Mouse (Mus musculus): ENCODE data around the gene Ccdc163.
A peak's percentile ranks its signal among the peaks of the same experiment; 100 is the strongest.

The Ccdc163 gene

GRCm38 (mm10) chr4:116777079-116777478 lies 68.8 kb downstream of the Ccdc163 start:
- no peak for DNase-seq (ENCODE audit: low read depth, low spot score)

DNA sequence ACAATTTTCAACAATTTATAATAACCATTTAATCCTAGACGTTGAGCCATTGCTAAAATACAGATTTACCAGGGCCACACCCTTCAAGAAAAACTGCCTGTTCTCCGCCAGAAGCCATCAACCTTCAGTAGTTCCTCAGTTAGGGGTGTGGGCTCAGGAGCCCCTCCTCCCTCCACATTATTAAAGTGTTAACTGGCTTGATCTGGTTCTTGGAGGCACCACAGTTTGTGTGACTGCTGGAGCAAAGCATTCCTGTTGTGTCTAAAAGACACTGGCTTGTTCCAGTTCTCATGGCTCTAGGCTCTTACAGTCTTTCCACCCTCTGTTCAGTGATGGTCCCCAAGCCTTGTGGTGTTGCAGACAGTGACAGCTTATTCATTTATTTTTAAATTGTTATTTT lies 72.2 kb downstream of the Ccdc163 start:
- no peak for DNase-seq (ENCODE audit: low read depth, low spot score)

DNA sequence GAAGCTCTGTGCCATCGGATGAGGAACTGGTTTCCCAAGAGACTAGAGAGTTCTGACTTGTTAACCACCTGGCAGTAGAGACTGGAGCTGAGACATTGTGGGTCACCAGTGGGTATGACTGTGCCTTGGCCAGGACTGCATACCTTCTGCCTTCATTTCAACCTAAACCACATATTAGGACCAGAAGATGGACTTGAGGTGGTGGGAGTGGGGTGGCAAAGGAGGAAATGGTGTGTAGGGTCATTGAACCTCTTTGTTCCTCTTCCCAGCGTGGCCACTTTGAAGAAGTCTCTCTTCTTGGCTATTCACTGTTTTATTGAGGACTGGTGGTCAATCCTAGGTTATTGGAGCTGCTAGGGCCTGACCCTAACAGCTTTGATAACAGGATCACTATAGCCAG lies 73.1 kb downstream of the Ccdc163 start:
- no peak for DNase-seq (ENCODE audit: low read depth, low spot score)

- no peak for DNase-seq (ENCODE audit: low read depth, low spot score)
Measured at GRCm38 (mm10) chr4:116782171-116782570, 73.9 kb downstream of the Ccdc163 start.

DNA sequence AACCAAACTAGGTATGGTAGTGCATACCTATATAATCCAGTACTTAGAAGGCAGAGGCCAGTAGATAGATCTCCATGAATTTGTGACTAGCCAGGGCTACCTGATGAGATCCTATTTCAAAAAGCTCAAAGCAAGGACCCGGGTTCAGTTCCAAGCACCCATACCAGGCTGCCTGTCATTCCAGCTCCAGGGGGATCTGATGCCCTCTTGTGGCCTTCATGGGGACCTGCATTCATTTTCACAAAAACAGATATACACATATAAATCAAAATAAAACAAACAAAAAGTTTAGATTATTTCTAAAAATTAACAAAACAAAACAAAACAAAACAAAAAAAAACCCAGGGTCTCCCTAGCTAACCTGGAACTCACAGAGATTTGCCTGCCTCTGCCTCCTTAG lies 78.3 kb downstream of the Ccdc163 start:
- no peak for DNase-seq (ENCODE audit: low read depth, low spot score)

GRCm38 (mm10) chr4:116787985-116788760 lies 79.9 kb downstream of the Ccdc163 start:
- no peak for DNase-seq (ENCODE audit: low read depth, low spot score)

DNA sequence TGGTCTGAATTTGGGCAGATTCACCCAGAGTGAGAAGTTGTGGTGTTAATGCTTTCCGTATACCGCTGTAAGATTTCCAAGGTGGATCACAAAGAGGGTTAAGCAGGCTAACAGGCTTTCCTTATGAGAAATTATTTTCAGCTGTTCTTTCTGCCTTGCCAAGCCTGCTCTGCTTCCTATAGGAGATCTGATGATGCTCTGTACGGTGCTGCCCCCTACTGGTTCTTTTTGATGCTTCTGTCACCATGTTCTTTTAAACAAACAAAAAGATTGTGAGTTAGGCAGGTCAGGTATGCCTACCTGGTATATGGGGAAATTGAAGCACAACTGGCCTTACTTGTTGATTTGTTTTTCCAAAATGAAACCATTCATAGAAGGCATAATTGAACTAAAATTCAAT lies 80.6 kb downstream of the Ccdc163 start:
- peak; percentile 82 for DNase-seq (ENCODE audit: low read depth, low spot score)

DNA sequence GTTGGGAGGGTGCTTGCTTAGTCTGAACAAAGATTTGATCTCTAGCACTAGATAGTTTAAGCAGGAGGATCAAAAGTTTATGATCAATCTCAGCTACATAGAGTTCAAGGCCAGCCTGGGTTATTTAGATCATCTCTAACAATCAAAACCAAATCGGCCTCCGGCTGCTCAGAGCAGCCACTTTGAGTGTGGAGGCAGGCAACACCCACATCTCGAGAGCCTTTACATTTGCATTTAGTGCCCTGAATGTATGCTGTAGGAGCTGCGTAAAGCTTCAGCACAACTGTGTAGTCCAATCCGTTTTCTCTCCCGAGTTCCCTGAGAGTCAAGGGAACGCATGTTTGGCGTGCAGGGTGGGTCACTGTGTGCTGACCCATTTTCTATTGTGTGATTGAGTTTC lies 84.1 kb downstream of the Ccdc163 start:
- no peak for DNase-seq (ENCODE audit: low read depth, low spot score)

- DNase-seq (ENCODE audit: low read depth, low spot score) = no peak
Measured at GRCm38 (mm10) chr4:116794273-116794672, 86.0 kb downstream of the Ccdc163 start.

DNA sequence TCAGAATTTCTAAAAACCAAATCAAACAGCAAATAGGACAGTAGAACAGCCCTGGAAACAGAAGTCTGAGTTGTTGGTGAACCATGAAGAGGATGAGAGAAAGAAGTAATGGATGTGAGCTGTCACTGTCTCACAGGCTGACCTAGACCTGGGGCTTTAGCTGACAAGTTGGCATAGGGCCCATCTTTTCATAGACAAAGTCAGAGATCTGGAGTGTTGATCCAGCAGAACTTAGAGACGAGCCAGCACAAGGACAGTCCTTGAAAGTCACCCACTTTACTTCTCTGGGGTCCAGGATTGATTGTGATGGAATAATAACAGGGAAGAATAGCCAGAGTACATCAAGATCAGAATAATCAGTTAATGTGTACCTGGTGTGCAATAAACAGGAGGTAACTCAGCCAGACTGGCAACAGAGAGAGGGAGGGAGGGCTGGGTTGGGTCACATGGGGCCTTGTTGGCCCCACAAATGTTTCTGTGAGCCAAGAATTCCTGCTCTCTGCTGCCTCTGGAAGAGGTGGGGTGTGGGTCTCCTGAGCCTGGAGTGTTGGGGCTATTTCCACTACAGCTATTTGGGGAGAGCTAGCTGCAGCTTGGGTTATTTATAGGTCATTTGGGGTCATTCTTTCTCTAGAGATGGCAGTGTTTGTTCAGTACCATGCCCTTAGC lies 88.3 kb downstream of the Ccdc163 start:
- DNase-seq (ENCODE audit: low read depth, low spot score) = no peak

DNA sequence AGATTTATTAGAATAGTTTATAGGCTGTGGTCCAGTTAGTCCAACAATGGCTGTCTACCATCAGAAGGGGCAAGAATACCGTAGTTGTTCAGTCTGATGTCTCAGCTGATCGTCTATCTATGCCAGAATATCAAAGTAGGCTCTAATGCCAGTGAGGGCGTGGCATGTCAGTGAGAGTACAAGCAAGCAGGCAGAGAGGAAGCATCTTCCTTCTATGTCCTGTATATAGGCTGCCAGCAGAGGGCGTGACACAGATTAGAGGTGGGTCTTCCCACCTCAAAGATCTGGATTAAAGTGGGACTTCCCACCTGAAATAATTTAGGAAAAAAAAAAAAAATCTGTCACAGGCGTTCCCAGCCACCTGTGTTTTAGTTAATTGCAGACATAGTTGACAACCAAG lies 91.6 kb downstream of the Ccdc163 start:
- DNase-seq (ENCODE audit: low read depth, low spot score) = peak; percentile 41
